Mouse (Mus musculus): Measurements from ENCODE around the gene Cdc42bpg. TPM values are rescaled to one million over a fixed set of nuclear protein-coding genes. Genes with fewer than 3 reads are reported as not detected.

Cdc42bpg gene
- polyA plus RNA-seq, 2 experiments, result 2.0 to 15.2 TPM

- ATAC-seq (ENCODE audit: low FRiP score, low read depth), result no peak
- Histone ChIP-seq H3K27ac (replicated peaks; ENCODE audit: low read depth, low read length) (no peak overlapping the region), H3K4me3 (replicated peaks; ENCODE audit: low read length) (no peak overlapping the region), H3K4me2 (replicated peaks; ENCODE audit: low read depth, low read length, severe bottlenecking) (no peak overlapping the region), H3K27me3 (ENCODE audit: control insufficient read depth, insufficient read depth, low read length) (no peaks in the 10 kb centered on the region), H3K36me3 (ENCODE audit: control insufficient read depth, insufficient read depth, low read length) (peaks cover 21% of the 10 kb centered on the region), H3K9ac (ENCODE audit: low read depth, low read length, severe bottlenecking) (no peak overlapping the region), H3K4me1 (ENCODE audit: control insufficient read depth, insufficient read depth, low read length) (peaks cover 11% of the 10 kb centered on the region; the same call in 1 of the 2 replicates), H3K9me3 (ENCODE audit: control insufficient read depth, low read length) (no peaks in the 10 kb centered on the region)
- TF ChIP-seq POLR2A (IDR thresholded peaks at IDR 0.05; ENCODE audit: borderline replicate concordance, extremely low read depth, insufficient read depth, insufficient read length), result no peak
- DNase-seq (ENCODE audit: low spot score), result no peak
- WGBS, result 74% methylated on average over 6 of the region's 6 CpGs
Observed at GRCm38 (mm10) chr19:6303831-6304230, 2.4 kb upstream of the Cdc42bpg start.

- H3K4me3 ChIP-seq (replicated peaks; ENCODE audit: low read length), result no peak overlapping the region
- peaks cover 10% of the 10 kb centered on the region; the same call in 1 of the 2 replicates for H3K36me3 ChIP-seq (ENCODE audit: control insufficient read depth, insufficient read depth, low read length)
- DNase-seq (ENCODE audit: low spot score) (peak; percentile 78), ATAC-seq (ENCODE audit: low FRiP score, low read depth) (peak; percentile 57; the same call in 1 of the 2 replicates)
- no peak overlapping the region for H3K27ac ChIP-seq (replicated peaks; ENCODE audit: low read depth, low read length)
- no peak overlapping the region for H3K4me2 ChIP-seq (replicated peaks; ENCODE audit: low read depth, low read length, severe bottlenecking)
- no peak overlapping the region for H3K9ac ChIP-seq (ENCODE audit: low read depth, low read length, severe bottlenecking)
- 29% methylated on average over 5 of the region's 5 CpGs for WGBS
- no peaks in the 10 kb centered on the region for H3K9me3 ChIP-seq (ENCODE audit: control insufficient read depth, low read length)
- no peak for TF ChIP-seq POLR2A (IDR thresholded peaks at IDR 0.05; ENCODE audit: borderline replicate concordance, extremely low read depth, insufficient read depth, insufficient read length)
- peaks cover 11% of the 10 kb centered on the region; the same call in 1 of the 2 replicates for H3K4me1 ChIP-seq (ENCODE audit: control insufficient read depth, insufficient read depth, low read length)
- H3K27me3 ChIP-seq (ENCODE audit: control insufficient read depth, insufficient read depth, low read length), result no peaks in the 10 kb centered on the region
Observed at GRCm38 (mm10) chr19:6304787-6305516, 1.3 kb upstream of the Cdc42bpg start.

GRCm38 (mm10) chr19:6305517-6306115 lies 640 bp upstream of the Cdc42bpg start:
- no peak for DNase-seq (ENCODE audit: low spot score)
- ATAC-seq (ENCODE audit: low FRiP score, low read depth), result no peak
- Histone ChIP-seq H3K9ac (ENCODE audit: low read depth, low read length, severe bottlenecking) (peak overlapping the region; percentile 59), H3K4me2 (replicated peaks; ENCODE audit: low read depth, low read length, severe bottlenecking) (peak overlapping the region; percentile 56), H3K36me3 (ENCODE audit: control insufficient read depth, insufficient read depth, low read length) (peaks cover 8% of the 10 kb centered on the region; the same call in 1 of the 2 replicates), H3K27me3 (ENCODE audit: control insufficient read depth, insufficient read depth, low read length) (no peaks in the 10 kb centered on the region), H3K27ac (replicated peaks; ENCODE audit: low read depth, low read length) (peak overlapping the region; percentile 75), H3K9me3 (ENCODE audit: control insufficient read depth, low read length) (no peaks in the 10 kb centered on the region), H3K4me3 (replicated peaks; ENCODE audit: low read length) (peak overlapping the region; percentile 61), H3K4me1 (ENCODE audit: control insufficient read depth, insufficient read depth, low read length) (peaks cover 11% of the 10 kb centered on the region; the same call in 1 of the 2 replicates)
- 55% methylated on average over 8 of the region's 8 CpGs for WGBS
- no peak for TF ChIP-seq POLR2A (IDR thresholded peaks at IDR 0.05; ENCODE audit: borderline replicate concordance, extremely low read depth, insufficient read depth, insufficient read length)

- H3K27ac ChIP-seq (replicated peaks; ENCODE audit: low read depth, low read length), result no peak overlapping the region
- no peaks in the 10 kb centered on the region for H3K27me3 ChIP-seq (ENCODE audit: control insufficient read depth, insufficient read depth, low read length)
- 0% methylated on average over 32 of the region's 34 CpGs for WGBS
- ATAC-seq (ENCODE audit: low FRiP score, low read depth) (peak; percentile 36), DNase-seq (ENCODE audit: low spot score) (peak; percentile 56)
- peak overlapping the region; percentile 59 for H3K9ac ChIP-seq (ENCODE audit: low read depth, low read length, severe bottlenecking)
- H3K4me1 ChIP-seq (ENCODE audit: control insufficient read depth, insufficient read depth, low read length), result peaks cover 11% of the 10 kb centered on the region; the same call in 1 of the 2 replicates
- H3K36me3 ChIP-seq (ENCODE audit: control insufficient read depth, insufficient read depth, low read length), result peaks cover 14% of the 10 kb centered on the region
- no peaks in the 10 kb centered on the region for H3K9me3 ChIP-seq (ENCODE audit: control insufficient read depth, low read length)
- peak overlapping the region; percentile 56 for H3K4me2 ChIP-seq (replicated peaks; ENCODE audit: low read depth, low read length, severe bottlenecking)
- no peak for TF ChIP-seq POLR2A (IDR thresholded peaks at IDR 0.05; ENCODE audit: borderline replicate concordance, extremely low read depth, insufficient read depth, insufficient read length)
- H3K4me3 ChIP-seq (replicated peaks; ENCODE audit: low read length), result peak overlapping the region; percentile 61
Observed at GRCm38 (mm10) chr19:6306586-6306985, 330 bp downstream of the Cdc42bpg start.

- H3K9me3 ChIP-seq (ENCODE audit: control insufficient read depth, low read length), result no peaks in the 10 kb centered on the region
- H3K9ac ChIP-seq (ENCODE audit: low read depth, low read length, severe bottlenecking), result no peak overlapping the region
- ATAC-seq (ENCODE audit: low FRiP score, low read depth), result no peak
- H3K27ac ChIP-seq (replicated peaks; ENCODE audit: low read depth, low read length), result no peak overlapping the region
- peaks cover 17% of the 10 kb centered on the region for H3K36me3 ChIP-seq (ENCODE audit: control insufficient read depth, insufficient read depth, low read length)
- peaks cover 4% of the 10 kb centered on the region; the same call in 1 of the 2 replicates for H3K4me1 ChIP-seq (ENCODE audit: control insufficient read depth, insufficient read depth, low read length)
- no peaks in the 10 kb centered on the region for H3K27me3 ChIP-seq (ENCODE audit: control insufficient read depth, insufficient read depth, low read length)
- TF ChIP-seq POLR2A (IDR thresholded peaks at IDR 0.05; ENCODE audit: borderline replicate concordance, extremely low read depth, insufficient read depth, insufficient read length), result no peak
- peak overlapping the region; percentile 56; the same call in 1 of the 2 replicates for H3K4me2 ChIP-seq (replicated peaks; ENCODE audit: low read depth, low read length, severe bottlenecking)
- H3K4me3 ChIP-seq (replicated peaks; ENCODE audit: low read length), result peak overlapping the region; percentile 61; the same call in 1 of the 2 replicates
- no peak for DNase-seq (ENCODE audit: low spot score)
- WGBS, result 77% methylated on average over 9 of the region's 9 CpGs
Observed at GRCm38 (mm10) chr19:6307733-6308531, 1.7 kb downstream of the Cdc42bpg start.
